Mouse (Mus musculus): Measurements from ENCODE around the gene Drg1. TPM values are rescaled to one million over a fixed set of nuclear protein-coding genes. Genes with fewer than 3 reads are reported as not detected.
"Not testable (repeated sequence)": the region's sequence is repeated elsewhere in the genome, so short reads cannot be mapped to it uniquely, and the experiment has no call there.

The Drg1 gene
- total RNA-seq, 2 experiments from 2014 or later = 77.9 to 84.2 TPM

DNA sequence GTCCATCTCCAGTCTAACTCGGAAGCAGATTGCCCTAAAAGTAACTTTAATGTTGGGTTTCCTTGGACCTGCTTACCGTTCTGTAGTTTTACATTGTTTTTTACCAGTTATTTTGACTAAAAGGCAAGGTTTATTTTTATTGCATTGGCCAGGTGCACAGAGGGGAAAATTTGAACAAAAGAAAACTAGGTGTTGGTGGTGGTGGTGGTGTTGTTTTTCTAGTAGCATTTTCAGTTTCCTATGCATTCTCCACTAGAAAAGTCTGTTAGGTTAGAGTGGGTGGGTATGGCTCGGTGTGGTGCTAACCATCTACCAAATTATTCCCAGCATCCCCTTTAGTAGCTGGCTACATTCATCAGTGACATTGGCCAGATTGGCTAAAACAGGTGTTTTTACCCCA lies 59.4 kb downstream of the Drg1 start:
- no peak for DNase-seq

DNA sequence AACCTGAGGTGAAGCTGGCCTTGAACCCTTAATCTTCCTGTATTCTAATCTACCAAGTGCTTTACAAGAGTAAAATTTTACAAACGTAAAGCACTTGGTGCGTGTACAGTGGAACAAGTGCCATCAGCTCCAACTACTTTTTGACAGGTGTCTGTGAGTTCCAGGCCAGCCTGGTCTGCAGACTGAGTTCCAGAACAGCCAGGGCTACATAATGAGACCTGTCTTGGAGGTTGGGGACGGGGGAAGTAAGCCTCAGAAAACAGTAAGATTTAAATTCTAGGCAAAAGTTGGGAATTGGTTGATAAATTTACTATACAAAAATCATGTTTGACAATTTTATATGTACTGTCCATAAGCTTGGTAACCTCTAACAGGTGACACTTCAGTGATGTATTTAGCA lies 61.0 kb downstream of the Drg1 start:
- no peak for DNase-seq

GRCm38 (mm10) chr11:3203771-3204170 lies 62.4 kb downstream of the Drg1 start:
- no peak for DNase-seq

- DNase-seq = peak; percentile 65
Measured at GRCm38 (mm10) chr11:3202781-3203441, 63.3 kb downstream of the Drg1 start.

DNA sequence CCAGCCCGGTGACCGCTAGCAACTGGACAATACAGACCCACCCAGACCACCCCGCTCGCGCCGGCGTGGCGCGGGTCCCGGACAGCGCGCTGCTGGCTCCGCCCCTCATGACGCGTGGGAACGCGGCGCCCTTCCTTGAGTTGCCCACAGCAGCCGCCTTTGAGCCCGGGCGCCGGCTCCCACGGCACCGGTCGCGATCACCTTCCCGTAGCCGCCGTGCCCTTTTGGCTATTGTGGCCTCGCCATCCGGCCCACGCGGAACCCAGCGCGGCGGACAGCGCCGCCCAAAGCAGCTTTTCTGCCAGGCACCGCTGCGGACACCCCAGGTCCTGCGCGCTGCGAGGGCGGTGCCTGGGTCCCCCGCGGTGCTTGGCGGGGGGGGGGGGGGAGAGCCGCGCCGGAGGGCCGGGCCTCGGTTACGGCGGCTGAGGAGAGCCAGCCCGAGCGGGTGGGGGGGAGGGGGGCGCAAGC lies 63.9 kb downstream of the Drg1 start, which contains the start of gene Eif4enif1:
Gene Eif4enif1 (plus strand): TSS at position 162 of the 471 bp plus-strand sequence.
- peak; percentile 95 for DNase-seq

DNA sequence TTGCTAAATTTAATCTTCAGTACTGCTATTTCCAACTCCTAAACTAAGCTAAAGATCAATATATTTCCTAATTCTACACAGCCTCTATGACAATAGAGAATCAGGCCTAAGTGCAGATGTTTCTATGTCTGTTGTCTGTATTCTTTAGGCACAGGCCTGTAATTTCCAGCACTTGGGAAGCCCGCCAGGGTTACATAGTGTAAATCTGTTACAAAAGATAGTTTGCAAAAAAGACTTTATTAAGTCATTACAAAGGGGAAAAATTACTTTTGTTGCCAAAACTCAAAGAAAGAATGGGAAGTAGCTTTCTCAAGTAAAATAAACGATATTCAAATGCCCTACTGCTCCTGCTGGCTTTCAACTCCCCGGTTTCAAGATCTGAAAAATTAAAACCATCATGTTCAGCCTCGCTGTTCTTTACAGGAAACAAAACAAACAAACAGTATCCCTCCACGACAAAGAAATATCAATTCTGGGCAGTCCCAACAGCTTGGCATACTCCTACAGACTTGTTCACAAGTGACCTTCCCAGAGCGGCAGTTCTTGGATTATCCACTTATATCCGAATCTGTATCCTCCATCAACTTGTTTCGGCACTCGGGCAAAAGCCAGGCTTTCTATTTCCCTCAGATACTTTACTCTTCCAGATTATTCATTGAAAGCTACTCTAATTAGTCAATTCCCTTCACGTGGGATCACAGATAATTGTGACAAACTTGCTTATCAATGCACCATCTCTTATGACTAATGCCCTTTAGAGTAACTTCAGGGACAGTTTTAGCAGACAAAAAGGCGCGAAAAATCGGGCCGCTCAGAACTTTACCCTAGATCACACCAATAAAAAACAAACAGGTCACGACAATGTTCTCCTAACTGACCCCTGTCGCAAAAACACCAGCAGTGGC lies 64.6 kb downstream of the Drg1 start:
- DNase-seq = peak; percentile 53

DNA sequence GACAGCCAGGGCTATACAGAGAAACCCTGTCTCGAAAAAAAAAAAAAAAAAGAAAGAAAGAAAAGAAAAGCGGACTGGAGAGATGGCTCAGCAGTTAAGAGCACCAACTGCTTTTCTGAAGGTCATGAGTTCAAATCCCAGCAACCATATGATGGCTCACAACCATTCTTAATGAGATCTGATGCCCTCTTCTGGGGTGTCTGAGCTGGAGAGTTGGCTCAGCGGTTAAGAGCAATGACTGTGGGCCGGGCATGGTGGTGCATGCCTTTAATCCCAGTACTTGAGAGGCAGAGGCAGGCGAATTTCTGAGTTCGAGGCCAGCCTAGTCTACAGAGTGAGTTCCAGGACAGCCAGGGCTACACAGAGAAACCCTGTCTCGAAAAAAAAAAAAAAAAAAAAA lies 65.6 kb downstream of the Drg1 start:
- not testable (repeated sequence) for DNase-seq

GRCm38 (mm10) chr11:3193363-3193762 lies 72.9 kb downstream of the Drg1 start, which contains the start of gene Sfi1:
Gene Sfi1, minus strand, starts transcription at chr11:3193463.
- no peak for DNase-seq

DNA sequence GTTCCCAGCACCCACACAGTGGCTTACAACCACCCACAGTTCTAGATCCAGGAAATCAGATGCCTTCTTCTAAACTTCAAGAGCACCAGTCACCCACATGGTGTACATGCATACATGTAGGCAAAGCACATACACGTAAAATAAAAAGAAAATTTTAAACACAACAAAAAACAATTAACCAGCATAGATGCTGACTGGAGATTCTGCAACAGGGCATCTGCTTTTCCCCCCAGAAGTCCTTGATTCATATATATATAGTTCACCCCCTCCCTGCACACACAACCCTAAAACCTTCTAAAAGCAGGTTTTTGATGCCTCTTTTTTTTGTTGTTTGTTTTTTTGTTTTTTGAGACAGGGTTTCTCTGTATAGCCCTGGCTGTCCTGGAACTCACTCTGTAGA lies 83.5 kb downstream of the Drg1 start:
- not testable (repeated sequence) for DNase-seq

GRCm38 (mm10) chr11:3181971-3182370 lies 84.2 kb downstream of the Drg1 start:
- not testable (repeated sequence) for DNase-seq

DNA sequence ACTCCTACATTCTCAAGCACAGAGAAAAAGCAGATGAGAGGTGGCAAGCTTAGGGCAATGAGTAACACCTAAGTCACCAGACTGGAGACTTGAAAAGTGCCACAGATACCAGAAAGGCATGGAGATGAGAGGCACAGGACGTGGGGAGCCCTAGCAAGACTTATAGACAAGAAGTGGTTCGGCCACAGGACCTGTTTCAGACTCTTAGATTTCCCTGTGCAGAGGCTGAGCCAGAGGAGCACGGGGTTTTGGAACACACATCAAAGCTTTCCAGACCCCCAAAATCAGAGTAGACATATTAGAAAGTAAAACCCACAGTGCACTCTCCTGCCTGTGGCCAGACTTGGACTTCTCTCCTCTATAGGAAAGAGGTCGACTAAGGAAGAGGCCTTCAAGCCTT lies 85.0 kb downstream of the Drg1 start:
- DNase-seq = peak; percentile 71

- not testable (repeated sequence) for DNase-seq
Measured at GRCm38 (mm10) chr11:3180510-3181160, 85.6 kb downstream of the Drg1 start.

GRCm38 (mm10) chr11:3179726-3180092 lies 86.5 kb downstream of the Drg1 start:
- DNase-seq = peak; percentile 38

- DNase-seq = peak; percentile 46
Measured at GRCm38 (mm10) chr11:3178968-3179725, 87.1 kb downstream of the Drg1 start.

GRCm38 (mm10) chr11:3173425-3174318 lies 92.5 kb downstream of the Drg1 start:
- DNase-seq = peak; percentile 70

DNA sequence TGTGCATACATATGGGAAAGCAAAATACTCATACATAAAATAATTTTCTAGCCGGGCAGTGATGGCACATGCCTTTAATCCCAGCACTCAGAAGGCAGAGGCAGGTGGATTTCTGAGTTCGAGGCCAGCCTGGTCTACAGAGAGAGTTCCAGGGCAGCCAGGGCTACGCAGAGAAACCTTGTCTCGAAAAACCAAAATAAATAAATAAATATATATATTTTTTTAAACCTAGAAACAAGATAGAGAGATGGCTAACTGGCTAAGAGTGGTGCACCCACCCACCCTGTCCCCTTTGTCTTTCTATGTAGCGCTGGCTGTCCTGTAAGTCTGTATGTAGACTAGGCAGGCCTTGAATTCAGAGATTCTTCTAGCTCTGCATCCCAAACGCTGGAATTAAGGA lies 93.7 kb downstream of the Drg1 start:
- DNase-seq = not testable (repeated sequence)

DNA sequence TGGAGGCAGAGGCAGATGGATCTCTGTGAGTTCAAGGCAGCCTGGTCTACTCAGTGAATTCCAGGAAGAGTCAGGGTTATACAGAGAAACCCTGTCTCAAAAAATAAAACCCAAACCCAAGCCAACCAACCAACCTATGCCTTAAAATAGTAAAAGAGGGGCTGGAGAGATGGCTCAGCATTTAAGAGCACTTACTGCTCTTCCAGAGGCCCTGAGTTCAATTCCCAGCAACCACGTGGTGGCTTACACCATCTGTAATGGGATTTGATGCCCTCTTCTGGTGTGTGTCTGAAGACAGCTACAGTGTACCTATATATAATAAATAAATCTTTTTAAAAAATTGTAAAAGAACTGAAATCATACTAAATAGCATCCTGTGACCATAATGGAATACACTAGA lies 94.3 kb downstream of the Drg1 start:
- peak; percentile 46 for DNase-seq

DNA sequence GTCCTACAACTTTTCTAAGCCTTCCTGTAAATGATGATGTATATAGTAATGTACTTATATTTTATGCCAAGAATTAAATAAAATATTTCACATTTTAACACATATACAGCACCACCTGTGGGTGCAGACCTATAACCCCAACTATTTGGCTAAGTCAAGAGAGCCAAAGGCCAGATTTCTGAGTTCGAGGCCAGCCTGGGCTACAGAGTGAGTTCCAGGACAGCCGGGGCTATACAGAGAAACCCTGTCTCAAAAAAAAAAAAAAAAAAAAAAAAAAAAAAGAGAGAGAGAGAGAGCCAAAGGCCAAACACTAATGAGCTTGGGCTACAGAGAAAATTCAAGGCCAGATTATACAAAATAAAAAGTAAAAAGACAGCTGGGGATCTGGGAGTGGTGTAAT lies 97.2 kb downstream of the Drg1 start:
- peak; percentile 46 for DNase-seq

- DNase-seq = peak; percentile 39
Measured at GRCm38 (mm10) chr11:3167571-3168001, 98.6 kb downstream of the Drg1 start.

- not testable (repeated sequence) for DNase-seq
Measured at GRCm38 (mm10) chr11:3167129-3167528, 99.1 kb downstream of the Drg1 start.

GRCm38 (mm10) chr11:3166321-3166720 lies 99.9 kb downstream of the Drg1 start:
- DNase-seq = not testable (repeated sequence)
